Mouse (Mus musculus) left cerebral cortex, postnatal 4 days (tissue): Measurements from ENCODE around the gene Setd7. TPM values are rescaled to one million over a fixed set of nuclear protein-coding genes. Genes with fewer than 3 reads are reported as not detected.
A peak's percentile ranks its signal among the peaks of the same experiment; 100 is the strongest.

Experiments
- DNase-seq: peaks from one replicate; pipeline ENCODE4 v3.0.0-alpha.2; 2022
- intact Hi-C: fragments of 180-260 bp; cut with DNase I; formaldehyde crosslinking; loops from one replicate; pipeline ENCODE4 v1.15.1; 2025
- total RNA-seq, 2 experiments: library from RNA; stranded (reverse); gene quantifications; 2 replicates each; pipeline ENCODE4 v1.2.3; 2021

The Setd7 gene
- total RNA-seq, 2 experiments from 2014 or later = 38.2 to 41.1 TPM

- no peak for DNase-seq
- intact Hi-C loops = loop anchor here (10.0 kb wide), 1 partner anchor 162 kb away; no protein-coding TSS in a partner anchor
These were observed 77.9 kb downstream of the Setd7 start for GRCm38 (mm10) chr3:51482781-51483180.

- intact Hi-C loops = loop anchor here (10.0 kb wide), 1 partner anchor 163 kb away; no protein-coding TSS in a partner anchor
- DNase-seq = no peak
These were observed 78.8 kb downstream of the Setd7 start for GRCm38 (mm10) chr3:51481881-51482280.

GRCm38 (mm10) chr3:51481059-51481458, 79.6 kb downstream of the Setd7 start:
- intact Hi-C loops = loop anchor here (10.0 kb wide), 1 partner anchor 164 kb away; no protein-coding TSS in a partner anchor
- peak; percentile 51 for DNase-seq

- intact Hi-C loops = loop anchor here (5.0 to 10.0 kb wide), 2 partner anchors 165 to 762 kb away; no protein-coding TSS in a partner anchor
These were observed 80.8 kb downstream of the Setd7 start for GRCm38 (mm10) chr3:51479893-51480292.

GRCm38 (mm10) chr3:51475706-51476105, 85.0 kb downstream of the Setd7 start:
- DNase-seq = no peak
- intact Hi-C loops = loop anchor here (5.0 kb wide), 1 partner anchor 767 kb away; no protein-coding TSS in a partner anchor

More at GRCm38 (mm10) chr3:51479893-51480292, 80.8 kb downstream of the Setd7 start:
- DNase-seq = no peak

GRCm38 (mm10) chr3:51468530-51468929, 92.1 kb downstream of the Setd7 start:
- no peak for DNase-seq
- intact Hi-C loops = no loop called here

Other genes starting within 250 kb of the Setd7 start
- 10 to 100 TPM; 37.1 to 42.6 TPM for gene Elf2, start 220.2 kb downstream of the Setd7 start, total RNA-seq
- gene Mgarp, start 164.1 kb downstream of the Setd7 start, total RNA-seq = not detected
- gene Ndufc1, start 151.9 kb downstream of the Setd7 start, total RNA-seq = 100 to 1,000 TPM; 211 to 236 TPM
- 10 to 100 TPM; 72.5 to 75.8 TPM for gene Naa15, start 145.7 kb downstream of the Setd7 start, total RNA-seq
- gene Rab33b, start 77.0 kb downstream of the Setd7 start, total RNA-seq = 10 to 100 TPM; 33.3 to 34.3 TPM
- 1 to 10 TPM; 1.1 to 1.5 TPM for gene Mgst2, start 99.5 kb upstream of the Setd7 start, total RNA-seq